Mouse (Mus musculus): ENCODE results near the gene Marc1. TPM values are rescaled to one million over a fixed set of nuclear protein-coding genes. Genes with fewer than 3 reads are reported as not detected.

The Marc1 gene
- polyA plus RNA-seq, 1 experiment from 2014 or later = not detected

GRCm38 (mm10) chr1:184809578-184810001 lies 1.5 kb downstream of the Marc1 start:
- H3K4me1 ChIP-seq = peaks cover 9% of the 10 kb centered on the region

GRCm38 (mm10) chr1:184808418-184809012 lies 2.6 kb downstream of the Marc1 start:
- H3K4me1 ChIP-seq = peaks cover 9% of the 10 kb centered on the region
- no peak for ATAC-seq (replicated peaks)
- H3K27me3 ChIP-seq (replicated peaks) = peaks cover 5% of the 10 kb centered on the region; the same call in 1 of the 2 replicates
- H3K4me3 ChIP-seq = no peak overlapping the region
- H3K9ac ChIP-seq = no peak overlapping the region
- no peak overlapping the region for H3K27ac ChIP-seq
- WGBS = 85% methylated on average over 17 of the region's 17 CpGs
- H3K9me3 ChIP-seq = no peaks in the 10 kb centered on the region
- H3K36me3 ChIP-seq (replicated peaks) = no peaks in the 10 kb centered on the region
- H3K4me2 ChIP-seq = no peak overlapping the region

More at GRCm38 (mm10) chr1:184809578-184810001, 1.5 kb downstream of the Marc1 start:
- H3K9me3 ChIP-seq = no peaks in the 10 kb centered on the region
- no peak overlapping the region for H3K27ac ChIP-seq
- H3K36me3 ChIP-seq (replicated peaks) = no peaks in the 10 kb centered on the region
- peaks cover 5% of the 10 kb centered on the region; the same call in 1 of the 2 replicates for H3K27me3 ChIP-seq (replicated peaks)
- no peak overlapping the region for H3K4me2 ChIP-seq
- no peak for ATAC-seq (replicated peaks)
- WGBS = 79% methylated on average over 6 of the region's 6 CpGs
- H3K9ac ChIP-seq = no peak overlapping the region
- no peak overlapping the region for H3K4me3 ChIP-seq

- Histone ChIP-seq H3K4me2 (no peak overlapping the region), H3K9ac (no peak overlapping the region), H3K27me3 (replicated peaks) (peaks cover 5% of the 10 kb centered on the region; the same call in 1 of the 2 replicates), H3K9me3 (no peaks in the 10 kb centered on the region), H3K4me3 (no peak overlapping the region), H3K4me1 (peaks cover 9% of the 10 kb centered on the region), H3K27ac (no peak overlapping the region), H3K36me3 (replicated peaks) (no peaks in the 10 kb centered on the region)
- no peak for ATAC-seq (replicated peaks)
- 65% methylated on average over 15 of the region's 15 CpGs for WGBS
Measured at GRCm38 (mm10) chr1:184807627-184808417, 3.3 kb downstream of the Marc1 start.

- Histone ChIP-seq H3K4me1 (peaks cover 9% of the 10 kb centered on the region), H3K27ac (no peak overlapping the region), H3K4me2 (no peak overlapping the region), H3K9ac (no peak overlapping the region), H3K36me3 (replicated peaks) (no peaks in the 10 kb centered on the region), H3K4me3 (no peak overlapping the region), H3K9me3 (no peaks in the 10 kb centered on the region), H3K27me3 (replicated peaks) (peaks cover 5% of the 10 kb centered on the region; the same call in 1 of the 2 replicates)
- no peak for ATAC-seq (replicated peaks)
- 82% methylated on average over 7 of the region's 7 CpGs for WGBS
Measured at GRCm38 (mm10) chr1:184807123-184807522, 4.0 kb downstream of the Marc1 start.

GRCm38 (mm10) chr1:184805749-184806148 lies 5.4 kb downstream of the Marc1 start:
- peaks cover 5% of the 10 kb centered on the region for H3K4me1 ChIP-seq
- no peaks in the 10 kb centered on the region for H3K36me3 ChIP-seq (replicated peaks)
- no peak overlapping the region for H3K4me3 ChIP-seq
- peaks cover 5% of the 10 kb centered on the region; the same call in 1 of the 2 replicates for H3K27me3 ChIP-seq (replicated peaks)
- H3K9ac ChIP-seq = no peak overlapping the region
- 90% methylated on average over 4 of the region's 4 CpGs for WGBS
- no peak for ATAC-seq (replicated peaks)
- H3K9me3 ChIP-seq = no peaks in the 10 kb centered on the region
- H3K4me2 ChIP-seq = no peak overlapping the region
- H3K27ac ChIP-seq = no peak overlapping the region

- Histone ChIP-seq H3K36me3 (replicated peaks) (no peaks in the 10 kb centered on the region), H3K27me3 (replicated peaks) (no peaks in the 10 kb centered on the region), H3K9me3 (no peaks in the 10 kb centered on the region), H3K27ac (no peak overlapping the region), H3K4me1 (no peaks in the 10 kb centered on the region), H3K9ac (no peak overlapping the region), H3K4me3 (no peak overlapping the region), H3K4me2 (no peak overlapping the region)
- ATAC-seq (replicated peaks) = no peak; the same call in 1 of the 2 replicates
- 20% methylated on average over 27 of the region's 27 CpGs for WGBS
Measured at GRCm38 (mm10) chr1:184793163-184793876, 17.8 kb downstream of the Marc1 start.

- 11% methylated on average over 2 of the region's 2 CpGs for WGBS
Measured at GRCm38 (mm10) chr1:184791109-184791508, 20.0 kb downstream of the Marc1 start.

GRCm38 (mm10) chr1:184786376-184787151 lies 24.5 kb downstream of the Marc1 start:
- no peak overlapping the region for H3K4me3 ChIP-seq
- ATAC-seq (replicated peaks) = no peak
- H3K9me3 ChIP-seq = no peaks in the 10 kb centered on the region
- H3K9ac ChIP-seq = no peak overlapping the region
- no peaks in the 10 kb centered on the region for H3K27me3 ChIP-seq (replicated peaks)
- no peaks in the 10 kb centered on the region for H3K36me3 ChIP-seq (replicated peaks)
- no peaks in the 10 kb centered on the region for H3K4me1 ChIP-seq
- no peak overlapping the region for H3K27ac ChIP-seq
- 69% methylated on average over 13 of the region's 13 CpGs for WGBS
- H3K4me2 ChIP-seq = no peak overlapping the region

More at GRCm38 (mm10) chr1:184791109-184791508, 20.0 kb downstream of the Marc1 start:
- no peak overlapping the region for H3K27ac ChIP-seq
- no peak overlapping the region for H3K4me3 ChIP-seq
- no peak overlapping the region for H3K4me2 ChIP-seq
- no peaks in the 10 kb centered on the region for H3K4me1 ChIP-seq
- no peaks in the 10 kb centered on the region for H3K36me3 ChIP-seq (replicated peaks)
- H3K9me3 ChIP-seq = no peaks in the 10 kb centered on the region
- H3K27me3 ChIP-seq (replicated peaks) = no peaks in the 10 kb centered on the region
- ATAC-seq (replicated peaks) = no peak
- H3K9ac ChIP-seq = no peak overlapping the region

GRCm38 (mm10) chr1:184783641-184784040 lies 27.5 kb downstream of the Marc1 start:
- ATAC-seq (replicated peaks) = no peak
- Histone ChIP-seq H3K27ac (no peak overlapping the region), H3K4me1 (no peaks in the 10 kb centered on the region), H3K9me3 (no peaks in the 10 kb centered on the region), H3K27me3 (replicated peaks) (no peaks in the 10 kb centered on the region), H3K4me3 (no peak overlapping the region), H3K4me2 (no peak overlapping the region), H3K36me3 (replicated peaks) (no peaks in the 10 kb centered on the region), H3K9ac (no peak overlapping the region)
- WGBS = 69% methylated on average over 4 of the region's 4 CpGs

- Histone ChIP-seq H3K4me3 (no peak overlapping the region), H3K4me1 (no peaks in the 10 kb centered on the region; the same call in 1 of the 2 replicates), H3K27me3 (replicated peaks) (no peaks in the 10 kb centered on the region), H3K9ac (no peak overlapping the region), H3K36me3 (replicated peaks) (no peaks in the 10 kb centered on the region), H3K9me3 (no peaks in the 10 kb centered on the region), H3K27ac (no peak overlapping the region), H3K4me2 (no peak overlapping the region)
- WGBS = 81% methylated on average over 14 of the region's 14 CpGs
- no peak for ATAC-seq (replicated peaks)
Measured at GRCm38 (mm10) chr1:184782161-184782513, 29.0 kb downstream of the Marc1 start.

GRCm38 (mm10) chr1:184781286-184782160 lies 29.6 kb downstream of the Marc1 start:
- H3K27me3 ChIP-seq (replicated peaks) = no peaks in the 10 kb centered on the region
- no peak overlapping the region for H3K27ac ChIP-seq
- ATAC-seq (replicated peaks) = no peak
- H3K4me2 ChIP-seq = no peak overlapping the region
- H3K4me1 ChIP-seq = no peaks in the 10 kb centered on the region; the same call in 1 of the 2 replicates
- no peak overlapping the region for H3K4me3 ChIP-seq
- no peaks in the 10 kb centered on the region for H3K36me3 ChIP-seq (replicated peaks)
- H3K9me3 ChIP-seq = no peaks in the 10 kb centered on the region
- 81% methylated on average over 10 of the region's 10 CpGs for WGBS
- H3K9ac ChIP-seq = no peak overlapping the region

Measured in midbrain, embryonic 15.5 days (tissue).